Mouse (Mus musculus): Measurements from ENCODE around the gene Gm1123. TPM values are rescaled to one million over a fixed set of nuclear protein-coding genes. Genes with fewer than 3 reads are reported as not detected.

The Gm1123 gene
- polyA plus RNA-seq, 1 experiment from 2014 or later: not detected

GRCm38 (mm10) chr9:98986476-98987096 is 48.9 kb downstream of the Gm1123 start:
- no peaks in the 10 kb centered on the region for H3K9me3 ChIP-seq
- H3K4me3 ChIP-seq: peak overlapping the region; percentile 77
- no peaks in the 10 kb centered on the region for H3K36me3 ChIP-seq
- under 1% methylated on average over 50 of the region's 50 CpGs for WGBS
- H3K27ac ChIP-seq: peak overlapping the region; percentile 85
- DNase-seq (ENCODE audit: low spot score): no peak
- H3K4me1 ChIP-seq: peaks cover 8% of the 10 kb centered on the region; the same call in 1 of the 2 replicates
- H3K27me3 ChIP-seq (ENCODE audit: insufficient read depth, poor library complexity, severe bottlenecking): peaks cover 11% of the 10 kb centered on the region; the same call in 1 of the 2 replicates

GRCm38 (mm10) chr9:98985800-98986475 is 49.6 kb downstream of the Gm1123 start, which contains the start of gene Faim:
Gene Faim (plus strand): TSS chr9:98986373.
- Histone ChIP-seq H3K27ac (peak within 1 kb of the TSS; percentile 85), H3K27me3 (ENCODE audit: insufficient read depth, poor library complexity, severe bottlenecking) (peaks cover 11% of the 10 kb centered on the region; the same call in 1 of the 2 replicates)
- WGBS: 1% methylated on average over 45 of the region's 45 CpGs

GRCm38 (mm10) chr9:98979431-98980416 is 55.8 kb downstream of the Gm1123 start:
- no peak overlapping the region for H3K27ac ChIP-seq
- no peaks in the 10 kb centered on the region for H3K9me3 ChIP-seq
- H3K4me3 ChIP-seq: peak overlapping the region; percentile 52
- peaks cover 3% of the 10 kb centered on the region; the same call in 1 of the 2 replicates for H3K4me1 ChIP-seq
- no peaks in the 10 kb centered on the region for H3K36me3 ChIP-seq
- 6% methylated on average over 29 of the region's 29 CpGs for WGBS
- H3K27me3 ChIP-seq (ENCODE audit: insufficient read depth, poor library complexity, severe bottlenecking): peaks cover 39% of the 10 kb centered on the region
- peak; percentile 92 for DNase-seq (ENCODE audit: low spot score)

More at GRCm38 (mm10) chr9:98985800-98986475, 49.6 kb downstream of the Gm1123 start, which contains the start of gene Faim:
- DNase-seq (ENCODE audit: low spot score): peak; percentile 100
- Histone ChIP-seq H3K36me3 (no peaks in the 10 kb centered on the region), H3K9me3 (no peaks in the 10 kb centered on the region), H3K4me1 (peaks cover 8% of the 10 kb centered on the region; the same call in 1 of the 2 replicates), H3K4me3 (peak within 1 kb of the TSS; percentile 77)

GRCm38 (mm10) chr9:98976520-98976919 is 59.0 kb downstream of the Gm1123 start:
- H3K36me3 ChIP-seq: no peaks in the 10 kb centered on the region
- peaks cover 60% of the 10 kb centered on the region for H3K27me3 ChIP-seq (ENCODE audit: insufficient read depth, poor library complexity, severe bottlenecking)
- peaks cover 11% of the 10 kb centered on the region; the same call in 1 of the 2 replicates for H3K4me1 ChIP-seq

GRCm38 (mm10) chr9:98976081-98976480 is 59.4 kb downstream of the Gm1123 start:
- Histone ChIP-seq H3K27me3 (ENCODE audit: insufficient read depth, poor library complexity, severe bottlenecking) (peaks cover 64% of the 10 kb centered on the region), H3K36me3 (no peaks in the 10 kb centered on the region), H3K27ac (no peak overlapping the region), H3K9me3 (no peaks in the 10 kb centered on the region), H3K4me3 (no peak overlapping the region), H3K4me1 (peaks cover 11% of the 10 kb centered on the region; the same call in 1 of the 2 replicates)
- no peak for DNase-seq (ENCODE audit: low spot score)
- WGBS: 91% methylated on average over 1 of the region's 1 CpGs

More at GRCm38 (mm10) chr9:98976520-98976919, 59.0 kb downstream of the Gm1123 start:
- WGBS: 43% methylated on average over 5 of the region's 5 CpGs
- Histone ChIP-seq H3K9me3 (no peaks in the 10 kb centered on the region), H3K4me3 (no peak overlapping the region), H3K27ac (no peak overlapping the region)
- DNase-seq (ENCODE audit: low spot score): no peak

- Histone ChIP-seq H3K4me1 (peaks cover 11% of the 10 kb centered on the region; the same call in 1 of the 2 replicates), H3K27me3 (ENCODE audit: insufficient read depth, poor library complexity, severe bottlenecking) (peaks cover 76% of the 10 kb centered on the region)
- WGBS: 37% methylated on average over 2 of the region's 2 CpGs
Observed at GRCm38 (mm10) chr9:98974898-98975297, 60.6 kb downstream of the Gm1123 start.

GRCm38 (mm10) chr9:98973561-98973960 is 62.0 kb downstream of the Gm1123 start:
- Histone ChIP-seq H3K27ac (no peak overlapping the region), H3K9me3 (no peaks in the 10 kb centered on the region), H3K4me1 (peaks cover 8% of the 10 kb centered on the region; the same call in 1 of the 2 replicates), H3K4me3 (peak overlapping the region; percentile 64), H3K27me3 (ENCODE audit: insufficient read depth, poor library complexity, severe bottlenecking) (peaks cover 86% of the 10 kb centered on the region), H3K36me3 (no peaks in the 10 kb centered on the region)
- DNase-seq (ENCODE audit: low spot score): no peak
- WGBS: 7% methylated on average over 7 of the region's 7 CpGs

More at GRCm38 (mm10) chr9:98974898-98975297, 60.6 kb downstream of the Gm1123 start:
- Histone ChIP-seq H3K27ac (no peak overlapping the region), H3K4me3 (no peak overlapping the region), H3K9me3 (no peaks in the 10 kb centered on the region), H3K36me3 (no peaks in the 10 kb centered on the region)
- no peak for DNase-seq (ENCODE audit: low spot score)

- WGBS: under 1% methylated on average over 40 of the region's 40 CpGs
- Histone ChIP-seq H3K4me3 (peak overlapping the region; percentile 64), H3K27ac (0 out of 2 replicates have a peak overlapping the region, but pooled peaks have one; percentile 22), H3K27me3 (ENCODE audit: insufficient read depth, poor library complexity, severe bottlenecking) (peaks cover 86% of the 10 kb centered on the region), H3K4me1 (peaks cover 8% of the 10 kb centered on the region; the same call in 1 of the 2 replicates), H3K9me3 (no peaks in the 10 kb centered on the region), H3K36me3 (no peaks in the 10 kb centered on the region)
- DNase-seq (ENCODE audit: low spot score): no peak
Observed at GRCm38 (mm10) chr9:98973101-98973521, 62.4 kb downstream of the Gm1123 start.

GRCm38 (mm10) chr9:98965084-98965483 is 70.4 kb downstream of the Gm1123 start:
- no peak overlapping the region for H3K27ac ChIP-seq
- no peaks in the 10 kb centered on the region for H3K9me3 ChIP-seq
- H3K36me3 ChIP-seq: no peaks in the 10 kb centered on the region
- peaks cover 16% of the 10 kb centered on the region for H3K4me1 ChIP-seq
- H3K27me3 ChIP-seq (ENCODE audit: insufficient read depth, poor library complexity, severe bottlenecking): peaks cover 86% of the 10 kb centered on the region
- WGBS: 4% methylated on average over 18 of the region's 18 CpGs
- peak overlapping the region; percentile 8; the same call in 1 of the 2 replicates for H3K4me3 ChIP-seq
- no peak for DNase-seq (ENCODE audit: low spot score)

- Histone ChIP-seq H3K36me3 (no peaks in the 10 kb centered on the region), H3K4me3 (no peak overlapping the region), H3K9me3 (no peaks in the 10 kb centered on the region), H3K27ac (no peak overlapping the region), H3K27me3 (ENCODE audit: insufficient read depth, poor library complexity, severe bottlenecking) (peaks cover 89% of the 10 kb centered on the region), H3K4me1 (peaks cover 16% of the 10 kb centered on the region)
- DNase-seq (ENCODE audit: low spot score): no peak
- 8% methylated on average over 18 of the region's 18 CpGs for WGBS
Observed at GRCm38 (mm10) chr9:98963661-98964060, 71.9 kb downstream of the Gm1123 start.

GRCm38 (mm10) chr9:98962478-98963142 is 72.9 kb downstream of the Gm1123 start:
- under 1% methylated on average over 20 of the region's 20 CpGs for WGBS
- Histone ChIP-seq H3K4me1 (peaks cover 16% of the 10 kb centered on the region), H3K9me3 (no peaks in the 10 kb centered on the region), H3K27me3 (ENCODE audit: insufficient read depth, poor library complexity, severe bottlenecking) (peaks cover 95% of the 10 kb centered on the region), H3K36me3 (no peaks in the 10 kb centered on the region), H3K4me3 (0 out of 2 replicates have a peak overlapping the region, but pooled peaks have one; percentile 25), H3K27ac (no peak overlapping the region)
- DNase-seq (ENCODE audit: low spot score): no peak
